Mouse (Mus musculus): ENCODE measurements around the gene Mtr. TPM values are rescaled to one million over a fixed set of nuclear protein-coding genes. Genes with fewer than 3 reads are reported as not detected.
A peak's percentile ranks its signal among the peaks of the same experiment; 100 is the strongest.
"Not testable (repeated sequence)": the region's sequence is repeated elsewhere in the genome, so short reads cannot be mapped to it uniquely, and the experiment has no call there.

Mtr gene
- polyA plus RNA-seq, 1 experiment from 2014 or later, result 11.4 TPM

DNA sequence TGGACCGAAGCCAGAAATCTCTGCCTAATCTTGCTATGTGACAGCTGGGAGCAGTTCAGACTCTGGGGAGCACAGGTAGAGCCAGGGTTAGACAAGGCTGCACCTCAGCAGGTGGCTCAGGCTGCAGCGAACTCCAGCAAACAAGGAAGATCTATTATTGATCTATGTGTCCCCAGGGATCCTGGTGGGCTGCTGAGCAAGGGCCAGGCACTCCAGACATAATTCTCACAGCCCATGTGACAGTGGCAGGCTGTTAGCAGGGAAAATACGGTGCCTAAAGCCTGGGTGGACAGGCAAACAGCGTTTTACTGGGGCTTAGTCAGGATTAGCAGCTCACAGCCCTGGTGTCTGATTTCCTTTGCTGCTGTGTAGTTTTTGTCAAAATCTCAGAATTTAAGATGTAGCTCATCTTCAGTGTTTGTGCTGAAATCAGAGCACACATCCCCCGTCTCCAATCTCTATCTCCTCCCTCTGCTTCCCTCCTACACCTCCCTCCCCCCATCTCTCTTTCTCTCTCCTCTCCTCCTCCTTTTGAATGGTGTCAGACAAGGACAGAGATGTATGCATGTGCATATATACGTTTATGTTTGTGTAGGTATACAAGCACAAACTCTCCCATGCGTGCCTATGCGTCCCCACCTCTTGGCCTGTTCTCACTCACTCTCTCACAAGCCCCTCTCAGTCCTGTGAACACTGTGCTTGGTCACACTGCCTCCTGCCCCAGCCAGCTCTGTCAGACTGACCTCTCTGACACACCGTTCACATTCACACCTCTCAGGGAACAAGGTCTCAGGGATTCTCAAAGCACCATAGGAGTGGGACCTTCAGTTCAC lies 98.4 kb downstream of the Mtr start:
- H3K9ac ChIP-seq (ENCODE audit: low read length), result 0 out of 2 replicates have a peak overlapping the region, but pooled peaks have one; percentile 45
- 35% methylated on average over 9 of the region's 9 CpGs for WGBS
- peak; percentile 46; the same call in 1 of the 2 replicates for ATAC-seq (replicated peaks; ENCODE audit: extremely low read depth, insufficient read depth, low FRiP score)

DNA sequence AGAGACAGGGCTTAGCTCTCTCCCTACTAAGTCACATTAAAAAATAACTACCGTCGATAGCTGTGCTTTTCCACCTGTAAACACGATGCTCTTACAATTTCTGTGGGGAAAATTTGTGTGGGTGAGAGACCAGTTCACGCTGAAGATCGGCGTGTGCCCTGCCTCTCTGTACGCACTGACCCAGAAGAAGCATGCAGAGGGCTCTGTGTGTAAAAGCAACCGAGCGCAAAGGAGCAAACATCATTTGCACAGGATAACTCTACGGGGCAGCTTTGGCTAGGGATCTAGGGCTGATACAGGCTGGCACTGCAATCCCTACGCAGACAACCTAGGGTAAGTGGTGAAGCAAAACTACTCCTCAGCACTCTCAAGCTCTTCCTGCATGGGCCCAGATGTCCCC lies 104.0 kb downstream of the Mtr start:
- 85% methylated on average over 11 of the region's 11 CpGs for WGBS

More for the DNA sequence above, 98.4 kb downstream of the Mtr start:
- Histone ChIP-seq H3K4me3 (ENCODE audit: low read length) (no peak overlapping the region), H3K27ac (ENCODE audit: low read length) (peak overlapping the region; percentile 26; the same call in 1 of the 2 replicates), H3K4me1 (ENCODE audit: control insufficient read depth, insufficient read depth, low read length) (peaks cover 18% of the 10 kb centered on the region), H3K9me3 (replicated peaks; ENCODE audit: control insufficient read depth, low read length) (no peaks in the 10 kb centered on the region), H3K36me3 (ENCODE audit: control insufficient read depth, insufficient read depth) (no peaks in the 10 kb centered on the region), H3K4me2 (ENCODE audit: low read depth, low read length) (no peak overlapping the region), H3K27me3 (ENCODE audit: control insufficient read depth, insufficient read depth, low read length) (no peaks in the 10 kb centered on the region)

GRCm38 (mm10) chr13:12146918-12147507 lies 110.9 kb downstream of the Mtr start:
- Histone ChIP-seq H3K4me3 (ENCODE audit: low read length) (no peak overlapping the region), H3K36me3 (ENCODE audit: control insufficient read depth, insufficient read depth) (no peaks in the 10 kb centered on the region), H3K4me1 (ENCODE audit: control insufficient read depth, insufficient read depth, low read length) (no peaks in the 10 kb centered on the region), H3K27me3 (ENCODE audit: control insufficient read depth, insufficient read depth, low read length) (no peaks in the 10 kb centered on the region), H3K27ac (ENCODE audit: low read length) (no peak overlapping the region), H3K9me3 (replicated peaks; ENCODE audit: control insufficient read depth, low read length) (no peaks in the 10 kb centered on the region), H3K9ac (ENCODE audit: low read length) (no peak overlapping the region), H3K4me2 (ENCODE audit: low read depth, low read length) (no peak overlapping the region)
- WGBS, result 69% methylated on average over 6 of the region's 6 CpGs
- ATAC-seq (replicated peaks; ENCODE audit: extremely low read depth, insufficient read depth, low FRiP score), result no peak

More for the DNA sequence above, 104.0 kb downstream of the Mtr start:
- no peak overlapping the region for H3K4me3 ChIP-seq (ENCODE audit: low read length)
- H3K27me3 ChIP-seq (ENCODE audit: control insufficient read depth, insufficient read depth, low read length), result no peaks in the 10 kb centered on the region
- H3K36me3 ChIP-seq (ENCODE audit: control insufficient read depth, insufficient read depth), result no peaks in the 10 kb centered on the region
- no peaks in the 10 kb centered on the region for H3K9me3 ChIP-seq (replicated peaks; ENCODE audit: control insufficient read depth, low read length)
- H3K27ac ChIP-seq (ENCODE audit: low read length), result no peak overlapping the region
- H3K4me1 ChIP-seq (ENCODE audit: control insufficient read depth, insufficient read depth, low read length), result peaks cover 2% of the 10 kb centered on the region
- ATAC-seq (replicated peaks; ENCODE audit: extremely low read depth, insufficient read depth, low FRiP score), result no peak
- no peak overlapping the region for H3K9ac ChIP-seq (ENCODE audit: low read length)
- H3K4me2 ChIP-seq (ENCODE audit: low read depth, low read length), result no peak overlapping the region

GRCm38 (mm10) chr13:12146402-12146801 lies 111.5 kb downstream of the Mtr start:
- H3K27ac ChIP-seq (ENCODE audit: low read length), result no peak overlapping the region
- no peaks in the 10 kb centered on the region for H3K4me1 ChIP-seq (ENCODE audit: control insufficient read depth, insufficient read depth, low read length)
- 66% methylated on average over 2 of the region's 2 CpGs for WGBS
- H3K9me3 ChIP-seq (replicated peaks; ENCODE audit: control insufficient read depth, low read length), result no peaks in the 10 kb centered on the region
- no peaks in the 10 kb centered on the region for H3K27me3 ChIP-seq (ENCODE audit: control insufficient read depth, insufficient read depth, low read length)
- no peaks in the 10 kb centered on the region for H3K36me3 ChIP-seq (ENCODE audit: control insufficient read depth, insufficient read depth)
- ATAC-seq (replicated peaks; ENCODE audit: extremely low read depth, insufficient read depth, low FRiP score), result no peak
- H3K9ac ChIP-seq (ENCODE audit: low read length), result no peak overlapping the region
- H3K4me3 ChIP-seq (ENCODE audit: low read length), result no peak overlapping the region
- H3K4me2 ChIP-seq (ENCODE audit: low read depth, low read length), result no peak overlapping the region

- no peak for ATAC-seq (replicated peaks; ENCODE audit: extremely low read depth, insufficient read depth, low FRiP score)
- Histone ChIP-seq H3K9ac (ENCODE audit: low read length) (no peak overlapping the region), H3K9me3 (replicated peaks; ENCODE audit: control insufficient read depth, low read length) (no peaks in the 10 kb centered on the region), H3K36me3 (ENCODE audit: control insufficient read depth, insufficient read depth) (no peaks in the 10 kb centered on the region), H3K4me3 (ENCODE audit: low read length) (no peak overlapping the region), H3K27ac (ENCODE audit: low read length) (no peak overlapping the region), H3K27me3 (ENCODE audit: control insufficient read depth, insufficient read depth, low read length) (no peaks in the 10 kb centered on the region), H3K4me2 (ENCODE audit: low read depth, low read length) (no peak overlapping the region), H3K4me1 (ENCODE audit: control insufficient read depth, insufficient read depth, low read length) (peaks cover 6% of the 10 kb centered on the region; the same call in 1 of the 2 replicates)
- WGBS, result 71% methylated on average over 5 of the region's 5 CpGs
Measured at GRCm38 (mm10) chr13:12143347-12143746, 114.6 kb downstream of the Mtr start.

DNA sequence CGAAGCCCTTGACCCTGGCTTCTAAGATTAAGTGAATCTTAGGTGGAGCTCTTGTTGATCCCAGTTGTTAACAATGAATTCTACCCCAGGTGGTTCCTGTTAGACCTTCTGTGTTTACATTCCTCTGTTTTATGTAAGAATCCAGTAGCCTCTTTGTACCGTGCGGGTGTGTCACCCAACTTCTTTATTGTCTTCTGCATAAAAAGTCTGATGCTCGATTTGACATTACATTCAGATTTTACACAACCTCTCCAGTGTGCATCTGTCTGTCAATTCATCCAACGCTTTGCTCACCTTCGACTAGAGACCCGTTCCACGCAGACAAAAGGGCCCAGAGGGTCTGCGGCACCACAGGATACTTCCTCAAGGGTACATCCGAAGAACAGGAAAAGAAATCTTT lies 121.5 kb downstream of the Mtr start:
- ATAC-seq (replicated peaks; ENCODE audit: extremely low read depth, insufficient read depth, low FRiP score); H3K27me3 ChIP-seq (ENCODE audit: control insufficient read depth, insufficient read depth, low read length); H3K9me3 ChIP-seq (replicated peaks; ENCODE audit: control insufficient read depth, low read length); H3K4me2 ChIP-seq (ENCODE audit: low read depth, low read length); H3K4me3 ChIP-seq (ENCODE audit: low read length); H3K36me3 ChIP-seq (ENCODE audit: control insufficient read depth, insufficient read depth); H3K9ac ChIP-seq (ENCODE audit: low read length); H3K27ac ChIP-seq (ENCODE audit: low read length): not testable (repeated sequence)
- H3K4me1 ChIP-seq (ENCODE audit: control insufficient read depth, insufficient read depth, low read length), result peaks cover 27% of the 10 kb centered on the region
- 86% methylated on average over 10 of the region's 10 CpGs for WGBS

GRCm38 (mm10) chr13:12133549-12133948 lies 124.4 kb downstream of the Mtr start:
- no peaks in the 10 kb centered on the region for H3K27me3 ChIP-seq (ENCODE audit: control insufficient read depth, insufficient read depth, low read length)
- no peak overlapping the region for H3K9ac ChIP-seq (ENCODE audit: low read length)
- peak overlapping the region; percentile 45 for H3K4me2 ChIP-seq (ENCODE audit: low read depth, low read length)
- no peaks in the 10 kb centered on the region for H3K36me3 ChIP-seq (ENCODE audit: control insufficient read depth, insufficient read depth)
- peak; percentile 91 for ATAC-seq (replicated peaks; ENCODE audit: extremely low read depth, insufficient read depth, low FRiP score)
- peaks cover 48% of the 10 kb centered on the region for H3K4me1 ChIP-seq (ENCODE audit: control insufficient read depth, insufficient read depth, low read length)
- no peaks in the 10 kb centered on the region for H3K9me3 ChIP-seq (replicated peaks; ENCODE audit: control insufficient read depth, low read length)
- no peak overlapping the region for H3K4me3 ChIP-seq (ENCODE audit: low read length)
- 25% methylated on average over 7 of the region's 7 CpGs for WGBS
- H3K27ac ChIP-seq (ENCODE audit: low read length), result peak overlapping the region; percentile 97
